Mouse (Mus musculus) CH12.LX (cell line): ENCODE results near the gene Surf6. TPM values are rescaled to one million over a fixed set of nuclear protein-coding genes. Genes with fewer than 3 reads are reported as not detected.

Experiments
- DNase-seq: peaks from one replicate; pipeline ENCODE4 v3.0.0-alpha.2; 2013; ENCODE audit errors: extremely low read depth
- H3K27ac ChIP-seq: 2 replicates; pipeline ENCODE4 v1.5.1; 2012; ENCODE audit warnings: low read depth, mild to moderate bottlenecking, control low read depth, moderate library complexity; ENCODE audit not compliant: insufficient read depth
- H3K27me3 ChIP-seq: replicated peaks from 2 replicates; pipeline ENCODE3; 2012; ENCODE audit warnings: inconsistent platforms
- H3K36me3 ChIP-seq, 2 experiments: replicated peaks in 1 of 2; 2 replicates each; pipeline versions ENCODE3 to v1.6.1; 2012; ENCODE audit warnings: inconsistent platforms in 1 of 2, low read length in 1 of 2, mild to moderate bottlenecking in 1 of 2, mixed read lengths in 1 of 2, moderate library complexity in 1 of 2; ENCODE audit not compliant: control insufficient read depth in 1 of 2, insufficient read depth in 1 of 2
- H3K4me1 ChIP-seq, 2 experiments: 2 replicates each; pipeline ENCODE4 v1.6.1; 2012; ENCODE audit warnings: inconsistent platforms in 1 of 2, moderate library complexity in 1 of 2; ENCODE audit not compliant: insufficient read depth in 2 of 2, control insufficient read depth in 1 of 2
- H3K4me2 ChIP-seq: 2 replicates; pipeline ENCODE4 v1.6.1; 2012; ENCODE audit warnings: low read depth, mild to moderate bottlenecking, control low read depth; ENCODE audit not compliant: poor library complexity, insufficient read depth, severe bottlenecking
- H3K4me3 ChIP-seq, 3 experiments: fragments of 150-350 bp in 1 of 3; sonication (generic) in 1 of 3; replicated peaks in 1 of 3; 2 replicates each; pipeline versions ENCODE3 to v1.5.1; 2011 to 2012; ENCODE audit warnings: low read depth in 2 of 3, low read length in 2 of 3, mild to moderate bottlenecking in 2 of 3, moderate library complexity in 2 of 3, control low read depth in 1 of 3, improper control_type of control experiment in 1 of 3, inconsistent platforms in 1 of 3, mixed read lengths in 1 of 3; ENCODE audit not compliant: poor library complexity in 1 of 3
- H3K79me2 ChIP-seq: replicated peaks from 2 replicates; pipeline ENCODE4 v1.6.1; 2012; ENCODE audit warnings: mild to moderate bottlenecking, moderate library complexity; ENCODE audit not compliant: control insufficient read depth, poor library complexity, insufficient read depth, severe bottlenecking; ENCODE audit errors: extremely low read depth
- H3K9ac ChIP-seq: 2 replicates; pipeline ENCODE4 v1.6.1; 2012; ENCODE audit warnings: low read depth, mild to moderate bottlenecking, control low read depth, moderate library complexity; ENCODE audit not compliant: insufficient read depth
- H3K9me3 ChIP-seq: replicated peaks from 2 replicates; pipeline ENCODE3; 2012; ENCODE audit warnings: low read length, inconsistent platforms, mixed read lengths
- ELF1 ChIP-seq: IDR thresholded peaks from 2 replicates; pipeline ENCODE4 v1.6.1; 2014; ENCODE audit warnings: low read depth, mild to moderate bottlenecking, inconsistent platforms, low read length, improper control_type of control experiment
- ETS1 ChIP-seq: conservative IDR thresholded peaks from 2 replicates; pipeline ENCODE4 v1.6.1; 2012; ENCODE audit warnings: low read depth, mild to moderate bottlenecking, inconsistent platforms, low read length, improper control_type of control experiment, moderate library complexity
- HCFC1 ChIP-seq: IDR thresholded peaks from 2 replicates; pipeline ENCODE4 v1.6.1; 2012; ENCODE audit warnings: low read depth, mild to moderate bottlenecking, inconsistent platforms, low read length, improper control_type of control experiment
- KAT2A ChIP-seq: IDR thresholded peaks from 2 replicates; pipeline ENCODE4 v1.6.1; 2012; ENCODE audit warnings: low read length, improper control_type of control experiment, inconsistent platforms; ENCODE audit not compliant: insufficient replicate concordance
- MAZ ChIP-seq: IDR thresholded peaks from 2 replicates; pipeline ENCODE4 v1.6.1; 2012; ENCODE audit warnings: low read depth, mild to moderate bottlenecking, inconsistent platforms, low read length, improper control_type of control experiment, moderate library complexity
- MEF2A ChIP-seq: IDR thresholded peaks from 2 replicates; pipeline ENCODE4 v1.6.1; 2014; ENCODE audit warnings: low read depth, mild to moderate bottlenecking, inconsistent platforms, low read length, improper control_type of control experiment, borderline replicate concordance
- MYC ChIP-seq: IDR thresholded peaks from 2 replicates; pipeline ENCODE4 v1.6.1; 2011; ENCODE audit warnings: low read depth, mild to moderate bottlenecking, improper control_type of control experiment, low read length
- NELFE ChIP-seq: IDR thresholded peaks from 2 replicates; pipeline ENCODE4 v1.6.1; 2011; ENCODE audit warnings: low read depth, low read length, improper control_type of control experiment
- NRF1 ChIP-seq: IDR thresholded peaks from 2 replicates; pipeline ENCODE4 v1.6.1; 2014; ENCODE audit warnings: low read depth, mild to moderate bottlenecking, inconsistent platforms, low read length, improper control_type of control experiment, moderate library complexity
- POLR2A ChIP-seq: IDR thresholded peaks from 2 replicates; pipeline ENCODE4 v1.6.1; 2011; ENCODE audit warnings: low read depth, mild to moderate bottlenecking, improper control_type of control experiment, low read length
- POLR2AphosphoS2 ChIP-seq: IDR thresholded peaks from 2 replicates; pipeline ENCODE4 v1.6.1; 2011; ENCODE audit warnings: low read depth, low read length, improper control_type of control experiment
- SIN3A ChIP-seq: IDR thresholded peaks from 2 replicates; pipeline ENCODE4 v1.6.1; 2012; ENCODE audit warnings: low read length, improper control_type of control experiment, inconsistent platforms
- TBP ChIP-seq: conservative IDR thresholded peaks from 2 replicates; pipeline ENCODE4 v1.6.1; 2011; ENCODE audit warnings: low read depth, low read length, improper control_type of control experiment
- TCF12 ChIP-seq: IDR thresholded peaks from 2 replicates; pipeline ENCODE4 v1.6.1; 2014; ENCODE audit warnings: low read depth, mild to moderate bottlenecking, inconsistent platforms, low read length, improper control_type of control experiment
- UBTF ChIP-seq: IDR thresholded peaks from 2 replicates; pipeline ENCODE4 v1.6.1; 2012; ENCODE audit warnings: low read depth, mild to moderate bottlenecking, inconsistent platforms, low read length, improper control_type of control experiment, moderate library complexity
- USF2 ChIP-seq: conservative IDR thresholded peaks from 2 replicates; pipeline ENCODE4 v1.6.1; 2011; ENCODE audit warnings: low read depth, low read length, improper control_type of control experiment
- ZMIZ1 ChIP-seq: IDR thresholded peaks from 2 replicates; pipeline ENCODE4 v1.6.1; 2012; ENCODE audit warnings: low read depth, mild to moderate bottlenecking, inconsistent platforms, low read length, improper control_type of control experiment
- dilution Hi-C: fragments of 300-500 bp; cut with MboI; formaldehyde crosslinking; loops from 2 replicates; pipeline ENCODE4 v1.14.3; 2020; ENCODE audit warnings: low sequenced_read_pairs; ENCODE audit not compliant: extremely low pct_unique_long_range_greater_than_20kb, extremely low pct_ligation_motif_present
- in situ Hi-C: fragments of 300-500 bp; cut with MboI; formaldehyde crosslinking; loops from 3 replicates; pipeline ENCODE4 v1.14.3; 2019; ENCODE audit warnings: low sequenced_read_pairs, low pct_ligation_motif_present, low pct_unique_long_range_greater_than_20kb, mixed read lengths
- polyA plus RNA-seq: library from polyadenylated mRNA; unstranded; fragments of >175 nt; gene quantifications from 2 replicates; pipeline ENCODE4 v1.2.1, GENCODE M21; 2012; ENCODE audit warnings: low read depth; ENCODE audit not compliant: insufficient read length
- total RNA-seq, 2 experiments: library from RNA; depleted of rRNA; stranded (reverse); fragments of 300-350 nt in 1 of 2; fragments of >200 nt in 1 of 2; gene quantifications; 2 replicates each; pipeline ENCODE4 v1.2.3; 2012 to 2014

Surf6 gene
- total and polyA plus RNA-seq, 3 experiments = 29.0 to 47.5 (median 34.8) TPM

GRCm38 (mm10) chr2:26933304-26934055 lies 30.8 kb upstream of the Surf6 start, which contains the start of the genes Surf4 and Stkld1:
Surf4 (minus strand) TSS chr2:26933928.
Stkld1 (plus strand) TSS chr2:26934047.
- Histone ChIP-seq H3K36me3 (peaks cover 16 to 32% of the 10 kb centered on the region in 2 experiments), H3K27me3 (no peaks in the 10 kb centered on the region), H3K4me2 (peak within 1 kb of the TSS; percentile 89), H3K4me3 (peak within 1 kb of the TSS; percentile 83 to 94 (median 94)), H3K79me2 (peaks cover 45% of the 10 kb centered on the region), H3K9me3 (no peaks in the 10 kb centered on the region), H3K27ac (peak within 1 kb of the TSS; percentile 61), H3K4me1 (peaks cover 25 to 69% of the 10 kb centered on the region in 2 experiments), H3K9ac (peak within 1 kb of the TSS; percentile 96)
- TF ChIP-seq ELF1 (peak; percentile 66), ETS1 (no peak), POLR2AphosphoS2 (peak; percentile 67; the same call in 1 of the 2 replicates), KAT2A (0 out of 2 replicates have a peak, but pooled peaks have one; percentile 42), TCF12 (peak; percentile 73), ZMIZ1 (peak; percentile 94), TBP (no peak), NRF1 (peak; percentile 77), SIN3A (peak; percentile 32; the same call in 1 of the 2 replicates), HCFC1 (peak; percentile 62), POLR2A (peak; percentile 88), MYC (no peak), USF2 (no peak), MAZ (peak; percentile 83), MEF2A (peak; percentile 40; the same call in 1 of the 2 replicates), UBTF (0 out of 2 replicates have a peak, but pooled peaks have one; percentile 59), NELFE (peak; percentile 91)
- dilution Hi-C loops (no loop called here), in situ Hi-C loops (no loop called here)
- peak; percentile 97 for DNase-seq
